Mouse (Mus musculus) heart, adult 8-10 months (tissue): ENCODE measurements around the gene Zmym4. TPM values are rescaled to one million over a fixed set of nuclear protein-coding genes. Genes with fewer than 3 reads are reported as not detected.
"Not testable (repeated sequence)": the region's sequence is repeated elsewhere in the genome, so short reads cannot be mapped to it uniquely, and the experiment has no call there.

ENCODE experiments used
- DNase-seq: peaks from one replicate; pipeline ENCODE4 v3.0.0; 2022; ENCODE audit warnings: low spot score
- total RNA-seq, 4 experiments: library from RNA; stranded (reverse); gene quantifications; 2 replicates each; pipeline ENCODE4 v1.2.4; 2022

Gene Zmym4
- 10 to 100 TPM; 17.8 to 24.4 (median 22.4) TPM for total RNA-seq

DNA sequence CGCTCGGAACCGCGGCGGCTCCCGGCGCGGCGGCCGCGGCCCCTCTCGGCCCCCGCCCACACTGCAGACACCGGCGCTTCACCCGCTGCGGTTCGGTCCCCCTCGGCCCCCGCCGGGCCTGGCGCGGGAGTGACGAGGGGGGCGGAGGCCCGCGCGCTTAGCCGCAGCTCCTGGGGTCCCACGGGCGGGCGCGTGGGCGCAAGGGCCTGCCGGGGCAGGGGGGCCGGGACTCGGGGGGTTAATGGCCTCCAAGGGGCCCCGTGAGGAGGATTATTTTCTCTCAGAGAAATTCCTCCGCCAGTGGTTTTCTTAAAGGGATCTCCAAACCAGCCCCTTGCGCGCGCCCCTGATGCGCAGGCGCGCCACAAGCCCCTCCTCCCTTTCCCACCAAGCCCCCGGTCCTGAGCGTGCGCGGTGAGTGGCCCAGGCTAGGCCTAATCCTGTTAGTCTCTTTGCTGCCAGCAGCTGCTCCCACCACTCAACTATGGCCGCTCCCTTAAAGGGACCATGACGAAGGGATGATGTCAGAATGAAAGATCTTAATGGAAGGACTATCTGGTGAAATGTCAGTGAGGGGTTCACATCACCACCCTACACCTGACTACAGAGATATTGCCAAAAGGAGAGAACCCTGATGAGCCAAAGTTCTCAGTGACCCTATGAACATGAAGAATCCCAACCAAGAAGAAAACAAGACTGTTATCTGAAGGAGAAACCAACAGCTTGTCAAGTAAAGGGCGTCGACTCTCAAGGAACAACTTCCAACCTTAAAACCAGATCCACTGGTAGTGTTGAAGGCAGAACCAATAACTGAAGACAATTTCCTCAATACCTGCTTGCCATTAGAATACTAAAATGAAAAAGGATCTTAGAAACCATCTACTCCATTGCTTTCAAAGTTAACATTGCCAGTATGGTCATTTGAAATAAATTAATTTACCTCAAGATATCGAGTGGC lies at the start of gene Zmym4:
Zmym4 (minus strand) TSS at position 272 of the 958 bp plus-strand sequence.
- peak; percentile 93 for DNase-seq

GRCm38 (mm10) chr4:127016366-127016765 lies 48.4 kb upstream of the Zmym4 start:
- DNase-seq = no peak

DNA sequence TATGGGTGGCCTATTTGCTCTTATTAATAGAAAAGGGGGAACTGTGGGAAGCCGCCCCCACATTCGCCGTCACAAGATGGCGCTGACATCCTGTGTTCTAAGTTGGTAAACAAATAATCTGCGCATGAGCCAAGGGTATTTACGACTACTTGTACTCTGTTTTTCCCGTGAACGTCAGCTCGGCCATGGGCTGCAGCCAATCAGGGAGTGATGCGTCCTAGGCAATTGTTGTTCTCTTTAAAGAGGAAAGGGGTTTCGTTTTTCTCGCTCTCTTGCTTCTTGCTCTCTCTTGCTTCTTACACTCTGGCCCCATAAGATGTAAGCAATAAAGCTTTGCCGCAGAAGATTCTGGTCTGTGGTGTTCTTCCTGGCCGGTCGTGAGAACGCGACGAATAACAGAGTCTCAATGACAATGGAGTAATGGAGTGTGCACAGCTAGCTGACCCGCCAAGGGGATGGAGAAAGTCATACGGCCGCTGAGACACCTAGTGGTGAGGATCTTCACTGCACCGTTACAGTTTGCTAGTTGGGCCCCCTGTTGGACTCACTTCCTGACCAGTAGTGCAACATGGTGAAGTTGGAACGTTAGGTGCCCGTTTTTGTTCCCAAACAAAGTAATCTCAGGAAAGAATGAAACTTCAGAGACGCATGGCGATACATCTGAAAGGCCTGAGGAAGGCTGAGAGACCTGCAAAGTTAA lies 47.5 kb upstream of the Zmym4 start:
- DNase-seq = peak; percentile 86

DNA sequence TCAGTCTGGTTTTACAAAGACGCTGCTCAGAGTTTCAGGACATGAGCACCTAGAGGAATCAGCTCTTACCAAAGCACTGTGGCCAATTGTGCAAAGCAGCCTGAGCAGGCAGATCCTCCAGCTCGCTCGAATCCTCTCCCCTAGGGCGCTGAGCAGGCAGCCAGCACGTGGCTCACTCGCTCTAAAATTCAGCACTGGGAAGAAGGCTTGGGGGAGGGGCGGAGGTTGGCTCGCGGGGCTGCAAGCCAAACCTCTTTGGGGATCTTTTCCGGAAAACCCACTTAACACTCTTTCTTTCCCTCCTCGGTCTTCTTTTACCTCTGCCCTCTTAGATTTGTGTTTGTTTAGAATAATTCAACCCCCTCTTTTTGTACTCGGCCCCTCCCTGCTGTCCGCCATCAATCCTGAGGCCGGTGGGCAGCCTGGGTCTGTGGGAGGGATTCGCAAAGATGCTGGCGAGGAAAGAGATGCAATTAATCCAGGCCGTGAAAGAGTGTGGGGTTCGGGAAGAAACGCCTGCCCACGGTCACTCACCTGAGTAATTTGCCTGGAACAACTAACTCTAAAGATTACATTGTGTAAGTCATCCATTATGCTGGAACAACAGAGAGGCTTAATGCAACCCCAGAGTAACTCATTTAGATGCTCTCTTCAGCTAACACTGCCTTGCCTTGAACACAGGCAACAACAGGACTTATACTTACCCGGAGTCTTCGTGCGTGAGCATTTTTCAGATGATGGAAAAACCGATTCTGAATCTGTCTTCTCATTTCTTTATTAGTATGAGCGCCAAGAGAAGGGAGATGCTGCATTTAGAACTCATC lies 37.4 kb upstream of the Zmym4 start:
- no peak for DNase-seq

- DNase-seq = no peak
Observed at GRCm38 (mm10) chr4:127004384-127004783, 36.4 kb upstream of the Zmym4 start.

DNA sequence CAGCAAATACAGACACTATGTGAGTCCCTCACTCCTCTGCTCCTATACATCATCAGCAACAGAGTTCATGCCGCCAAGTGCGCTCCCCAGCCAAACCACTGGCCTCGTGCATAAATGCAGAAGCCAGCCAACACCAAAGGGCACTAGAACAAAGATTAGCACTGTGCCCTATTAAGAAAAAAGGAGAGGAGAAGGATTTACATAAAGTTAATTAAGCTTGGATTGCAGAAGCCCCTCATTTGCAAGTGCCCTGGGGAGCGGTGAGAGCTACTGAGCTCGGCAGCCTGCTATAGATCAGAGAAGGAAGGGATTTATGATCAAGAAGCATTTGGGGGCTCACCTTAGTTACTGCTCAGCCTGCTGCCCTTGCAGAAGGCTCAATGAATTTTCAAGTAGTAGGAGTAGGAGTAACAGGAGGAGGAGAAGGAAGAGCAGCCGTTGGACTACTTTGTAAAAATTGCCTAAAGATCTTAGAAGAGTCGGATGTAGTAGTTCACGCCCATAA lies 32.7 kb upstream of the Zmym4 start:
- no peak for DNase-seq

DNA sequence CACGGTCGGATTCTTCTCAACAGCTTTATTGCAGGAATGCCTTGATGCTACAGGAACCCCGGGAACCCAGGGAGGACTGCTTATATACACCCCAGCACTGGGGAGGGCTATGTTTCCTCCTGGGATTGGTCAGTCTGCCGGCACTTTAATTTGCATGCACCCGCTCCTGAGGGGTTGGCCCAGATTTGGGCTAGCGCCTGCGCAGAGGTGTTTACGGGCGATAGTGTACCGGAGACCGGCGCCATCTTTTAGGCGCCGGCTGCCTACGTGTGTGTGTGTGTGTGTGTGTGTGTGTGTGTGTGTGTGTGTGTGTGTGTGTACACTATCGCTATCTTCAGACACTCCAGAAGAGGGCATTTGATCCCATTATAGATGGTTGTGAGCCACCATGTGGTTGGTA lies 31.4 kb upstream of the Zmym4 start:
- DNase-seq = not testable (repeated sequence)

GRCm38 (mm10) chr4:126992356-126992755 lies 24.4 kb upstream of the Zmym4 start:
- no peak for DNase-seq

- DNase-seq = no peak
Observed at GRCm38 (mm10) chr4:126990553-126990952, 22.6 kb upstream of the Zmym4 start.

DNA sequence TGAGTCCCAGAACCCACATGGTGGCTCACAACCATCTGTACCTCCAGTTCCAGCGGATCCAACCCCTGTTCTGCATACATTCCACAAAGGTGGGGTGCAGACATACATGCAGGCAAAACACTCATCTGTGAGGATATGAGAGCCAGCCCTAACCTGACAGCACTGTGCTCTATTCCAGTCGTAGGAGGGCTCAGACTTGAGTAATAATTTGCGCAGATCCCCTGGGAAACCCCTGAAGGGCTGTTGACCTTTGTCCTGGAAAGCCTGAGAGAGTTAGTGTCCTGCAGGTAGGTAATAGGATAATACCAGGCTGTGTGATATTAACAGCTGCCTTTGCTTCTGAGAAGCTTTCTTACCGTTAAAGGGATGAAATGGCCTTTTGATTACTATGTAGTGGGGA lies 20.6 kb upstream of the Zmym4 start:
- no peak for DNase-seq

- no peak for DNase-seq
Observed at GRCm38 (mm10) chr4:126986768-126987167, 18.8 kb upstream of the Zmym4 start.

- not testable (repeated sequence) for DNase-seq
Observed at GRCm38 (mm10) chr4:126983736-126984525, 16.0 kb upstream of the Zmym4 start.

DNA sequence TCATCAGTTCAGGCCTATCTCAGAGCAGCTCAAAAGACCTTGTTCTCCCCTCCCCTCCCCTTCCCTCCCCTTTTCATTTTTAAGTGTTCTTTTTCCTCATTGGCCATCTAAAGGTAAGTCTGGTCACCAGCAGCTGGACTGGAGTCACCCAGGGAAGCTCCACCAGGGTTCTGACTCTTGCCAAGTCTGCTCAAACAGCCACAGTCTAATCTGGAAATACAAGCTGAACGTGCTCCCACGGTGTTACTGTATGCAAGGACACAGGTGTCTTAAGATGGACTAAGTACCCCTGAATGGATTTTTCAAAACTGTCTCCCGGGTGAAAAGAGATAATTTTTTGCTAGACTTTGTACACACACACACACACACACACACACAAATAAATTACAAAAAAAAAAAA lies 15.4 kb upstream of the Zmym4 start:
- DNase-seq = no peak

- DNase-seq = no peak
Observed at GRCm38 (mm10) chr4:126978706-126979105, 10.8 kb upstream of the Zmym4 start.

DNA sequence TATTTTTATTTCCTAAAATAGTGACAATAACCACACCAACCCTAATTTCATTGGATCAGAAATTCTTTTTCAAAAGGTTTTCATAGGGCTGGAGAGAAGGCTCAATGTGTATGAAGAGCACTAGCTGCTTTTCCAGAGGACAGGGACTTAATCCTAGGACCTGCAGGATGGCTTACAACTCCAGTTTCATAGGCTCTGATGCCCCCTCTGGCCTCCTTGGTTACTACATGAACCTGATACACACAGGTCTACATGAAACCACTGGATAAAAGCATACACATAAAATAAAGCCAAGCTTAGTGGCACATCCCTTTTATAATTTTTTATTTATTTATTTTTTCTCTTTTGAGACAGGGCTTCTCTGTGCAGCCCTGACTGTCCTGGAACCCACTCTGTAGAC lies 9.5 kb upstream of the Zmym4 start:
- DNase-seq = peak; percentile 17

- peak; percentile 13 for DNase-seq
Observed at GRCm38 (mm10) chr4:126967241-126967863, 583 bp downstream of the Zmym4 start.

DNA sequence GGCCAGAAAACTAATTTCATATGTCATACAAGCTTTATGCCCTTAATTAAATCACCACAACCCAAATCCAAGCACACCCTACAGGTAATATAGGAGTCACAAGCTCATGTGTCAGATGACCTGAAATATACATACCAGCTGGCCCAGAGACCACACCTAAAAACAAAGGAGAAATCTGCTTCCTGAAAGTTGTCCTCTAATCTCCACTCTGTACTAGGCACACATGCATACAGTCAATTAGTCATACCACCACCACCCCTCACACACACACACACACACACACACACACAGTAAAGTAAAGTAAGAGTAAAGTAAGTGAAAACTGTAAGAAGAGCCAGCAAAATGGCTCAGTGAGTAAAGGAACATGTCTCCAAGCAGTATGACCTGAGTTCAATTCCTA lies 9.3 kb downstream of the Zmym4 start:
- DNase-seq = no peak

GRCm38 (mm10) chr4:126958261-126958660 lies 9.7 kb downstream of the Zmym4 start:
- no peak for DNase-seq

DNA sequence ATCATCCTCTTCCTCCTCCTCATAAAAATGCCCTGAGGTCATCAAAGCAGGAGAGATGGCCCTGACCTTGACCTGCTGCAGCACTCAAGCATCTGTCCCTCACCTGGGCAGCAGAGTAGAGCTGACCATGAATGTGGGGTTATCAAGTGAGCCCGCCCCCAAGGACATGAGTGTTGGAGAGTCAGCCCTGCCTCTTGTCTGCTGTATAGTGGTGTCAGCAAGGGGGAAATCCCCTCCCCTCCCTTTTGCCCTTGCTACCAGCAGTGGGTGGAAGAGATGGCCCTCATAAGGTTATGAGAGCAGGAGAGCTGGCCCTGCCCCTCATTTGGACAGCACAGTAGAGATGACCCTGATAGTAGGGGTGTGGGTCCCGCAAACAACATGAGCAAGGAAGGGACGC lies 10.5 kb downstream of the Zmym4 start:
- DNase-seq = no peak

DNA sequence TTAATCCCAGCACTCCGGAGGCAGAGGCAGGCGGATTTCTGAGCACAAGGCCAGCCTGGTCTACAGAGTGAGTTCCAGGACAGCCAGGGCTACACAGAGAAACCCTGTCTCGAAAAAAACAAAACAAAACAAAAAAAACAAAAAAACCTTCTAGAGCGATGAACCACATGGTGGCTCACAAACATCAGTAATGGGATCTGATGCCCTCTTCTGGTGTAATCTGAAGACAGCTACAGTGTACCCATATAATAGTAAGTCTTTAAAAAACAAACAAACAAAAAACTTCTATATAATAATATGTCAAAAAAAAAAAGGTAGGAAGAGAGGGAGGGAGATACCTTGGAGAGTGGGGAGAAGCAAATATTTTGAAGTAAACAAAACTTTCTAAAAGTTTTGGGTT lies 17.1 kb downstream of the Zmym4 start:
- not testable (repeated sequence) for DNase-seq
